Mouse (Mus musculus) ES-E14 (cell line): ENCODE data around the gene Lin7b.
"Not testable (repeated sequence)": the region's sequence is repeated elsewhere in the genome, so short reads cannot be mapped to it uniquely, and the experiment has no call there.

Source experiments
- CHD2 ChIP-seq: IDR thresholded peaks from 2 replicates; pipeline ENCODE4 v1.6.1; 2014; ENCODE audit warnings: mild to moderate bottlenecking, low read depth, low read length, inconsistent platforms
- HCFC1 ChIP-seq: IDR thresholded peaks from 2 replicates; pipeline ENCODE4 v1.6.1; 2012; ENCODE audit warnings: low read length, inconsistent platforms, borderline replicate concordance; ENCODE audit not compliant: insufficient read depth
- ZC3H11A ChIP-seq: IDR thresholded peaks from 2 replicates; pipeline ENCODE4 v1.6.1; 2012; ENCODE audit warnings: low read depth, mild to moderate bottlenecking, inconsistent platforms, low read length, borderline replicate concordance
- ZNF384 ChIP-seq: IDR thresholded peaks from 2 replicates; pipeline ENCODE4 v1.6.1; 2012; ENCODE audit warnings: low read depth, low read length, inconsistent platforms

GRCm38 (mm10) chr7:45396337-45396775 is 26.0 kb upstream of the Lin7b start:
- TF ChIP-seq CHD2, ZC3H11A, ZNF384, HCFC1: not testable (repeated sequence)
